Mouse (Mus musculus): ENCODE measurements at regions not wholly inside any gene's neighbourhood (a gene's known extent, or its start where the extent isn't known, plus 50 kb on each side); places are given as distances from the start of the nearest gene placed in this dataset.

GRCm38 (mm10) chr17:62286086-62287080, 594.7 kb downstream of the Efna5 start:
- Histone ChIP-seq H3K4me3 (ENCODE audit: low read depth, low read length) (no peak overlapping the region), H3K9me3 (ENCODE audit: control insufficient read depth, low read length) (no peaks in the 10 kb centered on the region), H3K27ac (ENCODE audit: low read depth, low read length) (no peak overlapping the region), H3K4me1 (ENCODE audit: control insufficient read depth, insufficient read depth, low read length) (no peaks in the 10 kb centered on the region), H3K36me3 (ENCODE audit: control insufficient read depth, insufficient read depth, low read length) (no peaks in the 10 kb centered on the region), H3K27me3 (ENCODE audit: control insufficient read depth, insufficient read depth, low read length) (no peaks in the 10 kb centered on the region), H3K4me2 (no peak overlapping the region), H3K9ac (ENCODE audit: low read length) (no peak overlapping the region)
- WGBS, result 86% methylated on average over 12 of the region's 12 CpGs
- ATAC-seq (ENCODE audit: low FRiP score) (no peak), DNase-seq (ENCODE audit: low spot score, missing footprints) (no peak)

GRCm38 (mm10) chr17:62280201-62280600, 600.9 kb downstream of the Efna5 start:
- no peak overlapping the region for H3K9ac ChIP-seq (ENCODE audit: low read length)
- H3K27ac ChIP-seq (ENCODE audit: low read depth, low read length), result no peak overlapping the region
- H3K9me3 ChIP-seq (ENCODE audit: control insufficient read depth, low read length), result no peaks in the 10 kb centered on the region
- H3K4me3 ChIP-seq (ENCODE audit: low read depth, low read length), result no peak overlapping the region
- 66% methylated on average over 3 of the region's 3 CpGs for WGBS
- no peak overlapping the region for H3K4me2 ChIP-seq
- no peak for DNase-seq (ENCODE audit: low spot score, missing footprints)
- H3K27me3 ChIP-seq (ENCODE audit: control insufficient read depth, insufficient read depth, low read length), result no peaks in the 10 kb centered on the region
- no peaks in the 10 kb centered on the region for H3K36me3 ChIP-seq (ENCODE audit: control insufficient read depth, insufficient read depth, low read length)
- ATAC-seq (ENCODE audit: low FRiP score), result no peak
- no peaks in the 10 kb centered on the region for H3K4me1 ChIP-seq (ENCODE audit: control insufficient read depth, insufficient read depth, low read length)

- no peaks in the 10 kb centered on the region for H3K9me3 ChIP-seq (ENCODE audit: control insufficient read depth, low read length)
- 82% methylated on average over 7 of the region's 7 CpGs for WGBS
- H3K36me3 ChIP-seq (ENCODE audit: control insufficient read depth, insufficient read depth, low read length), result no peaks in the 10 kb centered on the region
- H3K27ac ChIP-seq (ENCODE audit: low read depth, low read length), result no peak overlapping the region
- H3K27me3 ChIP-seq (ENCODE audit: control insufficient read depth, insufficient read depth, low read length), result no peaks in the 10 kb centered on the region
- no peak overlapping the region for H3K4me3 ChIP-seq (ENCODE audit: low read depth, low read length)
- H3K4me1 ChIP-seq (ENCODE audit: control insufficient read depth, insufficient read depth, low read length), result no peaks in the 10 kb centered on the region
- no peak overlapping the region for H3K4me2 ChIP-seq
- ATAC-seq (ENCODE audit: low FRiP score) (no peak), DNase-seq (ENCODE audit: low spot score, missing footprints) (no peak)
- H3K9ac ChIP-seq (ENCODE audit: low read length), result no peak overlapping the region
These were observed 609.7 kb downstream of the Efna5 start for GRCm38 (mm10) chr17:62271399-62271798.

GRCm38 (mm10) chr17:62269279-62269678, 611.8 kb downstream of the Efna5 start:
- Histone ChIP-seq H3K27ac (ENCODE audit: low read depth, low read length) (no peak overlapping the region), H3K36me3 (ENCODE audit: control insufficient read depth, insufficient read depth, low read length) (no peaks in the 10 kb centered on the region), H3K27me3 (ENCODE audit: control insufficient read depth, insufficient read depth, low read length) (no peaks in the 10 kb centered on the region), H3K9me3 (ENCODE audit: control insufficient read depth, low read length) (no peaks in the 10 kb centered on the region), H3K4me3 (ENCODE audit: low read depth, low read length) (no peak overlapping the region), H3K4me1 (ENCODE audit: control insufficient read depth, insufficient read depth, low read length) (no peaks in the 10 kb centered on the region), H3K4me2 (no peak overlapping the region), H3K9ac (ENCODE audit: low read length) (no peak overlapping the region)
- no peak for DNase-seq (ENCODE audit: low spot score, missing footprints)
- ATAC-seq (ENCODE audit: low FRiP score), result no peak
- 98% methylated on average over 4 of the region's 4 CpGs for WGBS

- no peak overlapping the region for H3K4me2 ChIP-seq
- H3K9ac ChIP-seq (ENCODE audit: low read length), result no peak overlapping the region
- ATAC-seq (ENCODE audit: low FRiP score), result no peak
- no peaks in the 10 kb centered on the region for H3K9me3 ChIP-seq (ENCODE audit: control insufficient read depth, low read length)
- no peaks in the 10 kb centered on the region for H3K36me3 ChIP-seq (ENCODE audit: control insufficient read depth, insufficient read depth, low read length)
- WGBS, result 63% methylated on average over 3 of the region's 3 CpGs
- H3K4me3 ChIP-seq (ENCODE audit: low read depth, low read length), result no peak overlapping the region
- H3K27me3 ChIP-seq (ENCODE audit: control insufficient read depth, insufficient read depth, low read length), result no peaks in the 10 kb centered on the region
- 0 out of 2 replicates have a peak, but pooled peaks cover 2% of the 10 kb centered on the region for H3K4me1 ChIP-seq (ENCODE audit: control insufficient read depth, insufficient read depth, low read length)
- no peak for DNase-seq (ENCODE audit: low spot score, missing footprints)
- no peak overlapping the region for H3K27ac ChIP-seq (ENCODE audit: low read depth, low read length)
These were observed 627.7 kb downstream of the Efna5 start for GRCm38 (mm10) chr17:62253448-62253847.

GRCm38 (mm10) chr17:62248011-62248410, 633.1 kb downstream of the Efna5 start:
- no peak overlapping the region for H3K9ac ChIP-seq (ENCODE audit: low read length)
- peak; percentile 68 for ATAC-seq (ENCODE audit: low FRiP score)
- no peaks in the 10 kb centered on the region for H3K9me3 ChIP-seq (ENCODE audit: control insufficient read depth, low read length)
- H3K4me1 ChIP-seq (ENCODE audit: control insufficient read depth, insufficient read depth, low read length), result peaks cover 11% of the 10 kb centered on the region; the same call in 1 of the 2 replicates
- no peaks in the 10 kb centered on the region for H3K27me3 ChIP-seq (ENCODE audit: control insufficient read depth, insufficient read depth, low read length)
- no peak overlapping the region for H3K4me3 ChIP-seq (ENCODE audit: low read depth, low read length)
- no peak overlapping the region for H3K4me2 ChIP-seq
- no peaks in the 10 kb centered on the region for H3K36me3 ChIP-seq (ENCODE audit: control insufficient read depth, insufficient read depth, low read length)
- WGBS, result 8% methylated on average over 3 of the region's 3 CpGs
- no peak overlapping the region for H3K27ac ChIP-seq (ENCODE audit: low read depth, low read length)
- peak; percentile 84 for DNase-seq (ENCODE audit: low spot score, missing footprints)

- H3K27ac ChIP-seq (ENCODE audit: low read depth, low read length), result peak overlapping the region; percentile 4; the same call in 1 of the 2 replicates
- peak; percentile 88 for DNase-seq (ENCODE audit: low spot score, missing footprints)
- H3K4me1 ChIP-seq (ENCODE audit: control insufficient read depth, insufficient read depth, low read length), result peaks cover 11% of the 10 kb centered on the region; the same call in 1 of the 2 replicates
- H3K36me3 ChIP-seq (ENCODE audit: control insufficient read depth, insufficient read depth, low read length), result no peaks in the 10 kb centered on the region
- ATAC-seq (ENCODE audit: low FRiP score), result peak; percentile 79
- H3K9me3 ChIP-seq (ENCODE audit: control insufficient read depth, low read length), result no peaks in the 10 kb centered on the region
- no peak overlapping the region for H3K4me3 ChIP-seq (ENCODE audit: low read depth, low read length)
- WGBS, result 15% methylated on average over 4 of the region's 4 CpGs
- H3K27me3 ChIP-seq (ENCODE audit: control insufficient read depth, insufficient read depth, low read length), result no peaks in the 10 kb centered on the region
- H3K4me2 ChIP-seq, result no peak overlapping the region
- no peak overlapping the region for H3K9ac ChIP-seq (ENCODE audit: low read length)
These were observed 634.5 kb downstream of the Efna5 start for GRCm38 (mm10) chr17:62246650-62247049.

GRCm38 (mm10) chr17:62230939-62231338, 650.2 kb downstream of the Efna5 start:
- Histone ChIP-seq H3K4me3 (ENCODE audit: low read depth, low read length) (no peak overlapping the region), H3K4me2 (no peak overlapping the region), H3K27me3 (ENCODE audit: control insufficient read depth, insufficient read depth, low read length) (no peaks in the 10 kb centered on the region), H3K4me1 (ENCODE audit: control insufficient read depth, insufficient read depth, low read length) (no peaks in the 10 kb centered on the region), H3K9me3 (ENCODE audit: control insufficient read depth, low read length) (no peaks in the 10 kb centered on the region), H3K36me3 (ENCODE audit: control insufficient read depth, insufficient read depth, low read length) (no peaks in the 10 kb centered on the region), H3K27ac (ENCODE audit: low read depth, low read length) (no peak overlapping the region), H3K9ac (ENCODE audit: low read length) (no peak overlapping the region)
- no peak for DNase-seq (ENCODE audit: low spot score, missing footprints)
- ATAC-seq (ENCODE audit: low FRiP score), result no peak

GRCm38 (mm10) chr17:62210441-62211025, 670.6 kb downstream of the Efna5 start:
- Histone ChIP-seq H3K4me1 (ENCODE audit: control insufficient read depth, insufficient read depth, low read length) (no peaks in the 10 kb centered on the region), H3K9ac (ENCODE audit: low read length) (no peak overlapping the region), H3K4me2 (no peak overlapping the region), H3K27me3 (ENCODE audit: control insufficient read depth, insufficient read depth, low read length) (no peaks in the 10 kb centered on the region), H3K36me3 (ENCODE audit: control insufficient read depth, insufficient read depth, low read length) (no peaks in the 10 kb centered on the region), H3K4me3 (ENCODE audit: low read depth, low read length) (no peak overlapping the region), H3K9me3 (ENCODE audit: control insufficient read depth, low read length) (no peaks in the 10 kb centered on the region), H3K27ac (ENCODE audit: low read depth, low read length) (no peak overlapping the region)
- WGBS, result 87% methylated on average over 9 of the region's 9 CpGs
- ATAC-seq (ENCODE audit: low FRiP score), result no peak
- DNase-seq (ENCODE audit: low spot score, missing footprints), result peak; percentile 69
